Mouse (Mus musculus) lung, postnatal 36 days (tissue): ENCODE data around the gene Ccdc167.
"Not testable (repeated sequence)": the region's sequence is repeated elsewhere in the genome, so short reads cannot be mapped to it uniquely, and the experiment has no call there.

Source experiments
- DNase-seq: peaks from one replicate; pipeline ENCODE4 v3.0.0; 2022; ENCODE audit warnings: mixed read lengths

Gene Ccdc167

DNA sequence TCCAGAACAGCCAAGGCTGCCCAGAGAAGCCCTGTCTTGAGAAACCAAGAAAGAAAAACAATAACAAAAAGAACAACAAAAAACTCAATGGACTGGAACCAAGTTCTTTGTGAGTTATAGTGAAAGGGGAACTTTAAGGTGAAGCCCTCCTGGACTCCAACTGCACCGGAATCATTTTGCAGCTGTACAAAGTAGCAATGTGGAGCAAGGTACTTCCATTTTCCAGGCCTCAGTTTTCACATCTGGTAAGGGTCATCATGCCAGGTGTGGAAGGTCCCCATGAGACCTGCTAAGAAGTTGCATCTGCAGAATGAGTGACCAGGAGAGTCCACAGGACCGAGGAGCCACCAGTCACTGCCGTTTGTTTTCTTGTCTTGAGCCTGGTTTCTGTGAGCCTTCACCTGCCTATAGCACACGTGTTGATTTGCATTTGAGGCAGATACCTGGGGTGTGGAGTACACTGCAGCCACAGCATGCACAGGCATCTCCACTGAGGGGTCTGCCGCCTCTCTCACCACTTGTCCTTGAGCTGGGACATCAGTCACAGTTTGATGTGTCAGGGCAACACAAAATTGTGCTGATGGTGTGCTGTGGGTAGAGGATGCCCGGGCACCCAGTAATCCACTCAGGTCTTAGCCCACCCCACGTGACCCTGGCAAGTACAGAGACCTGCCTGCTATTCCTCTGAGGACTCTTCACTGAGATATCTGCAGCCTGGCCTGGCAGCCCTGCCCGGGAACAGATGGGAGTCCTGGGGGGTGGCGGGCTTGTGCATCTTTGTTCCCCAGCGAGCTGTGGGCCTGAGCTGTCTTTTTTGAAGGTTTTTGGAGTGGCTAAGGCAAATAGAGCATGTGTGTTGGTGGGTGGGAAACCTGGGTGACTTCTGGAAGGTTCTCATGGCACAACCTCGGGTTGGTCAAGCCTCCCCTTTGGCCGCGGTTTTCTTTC, 3.1 kb upstream of the Ccdc167 start:
- no peak for DNase-seq

DNA sequence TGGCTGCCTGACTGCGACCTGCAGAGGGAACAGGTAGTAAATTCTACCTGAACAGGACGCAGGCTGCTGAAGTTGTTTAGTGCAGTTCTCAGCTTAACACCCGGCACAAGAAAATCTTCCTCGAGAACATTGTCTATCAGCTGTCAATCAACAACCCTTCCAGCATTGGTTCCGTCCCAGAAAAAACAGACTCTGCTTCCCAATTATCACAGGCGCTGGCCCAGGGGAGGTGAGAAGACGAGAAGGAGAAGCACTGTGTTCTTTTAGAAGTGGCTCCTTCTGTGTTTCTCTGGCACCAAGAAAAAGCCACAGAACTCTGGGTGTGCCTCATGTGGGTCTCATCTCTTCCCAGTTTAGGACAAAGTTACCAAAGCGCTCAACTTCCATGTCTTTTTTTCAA, 1.8 kb upstream of the Ccdc167 start:
- DNase-seq, result no peak

- not testable (repeated sequence) for DNase-seq
These were observed 3.1 kb downstream of the Ccdc167 start for GRCm38 (mm10) chr17:29713734-29714133.

GRCm38 (mm10) chr17:29712565-29712964, 4.3 kb downstream of the Ccdc167 start:
- no peak for DNase-seq

DNA sequence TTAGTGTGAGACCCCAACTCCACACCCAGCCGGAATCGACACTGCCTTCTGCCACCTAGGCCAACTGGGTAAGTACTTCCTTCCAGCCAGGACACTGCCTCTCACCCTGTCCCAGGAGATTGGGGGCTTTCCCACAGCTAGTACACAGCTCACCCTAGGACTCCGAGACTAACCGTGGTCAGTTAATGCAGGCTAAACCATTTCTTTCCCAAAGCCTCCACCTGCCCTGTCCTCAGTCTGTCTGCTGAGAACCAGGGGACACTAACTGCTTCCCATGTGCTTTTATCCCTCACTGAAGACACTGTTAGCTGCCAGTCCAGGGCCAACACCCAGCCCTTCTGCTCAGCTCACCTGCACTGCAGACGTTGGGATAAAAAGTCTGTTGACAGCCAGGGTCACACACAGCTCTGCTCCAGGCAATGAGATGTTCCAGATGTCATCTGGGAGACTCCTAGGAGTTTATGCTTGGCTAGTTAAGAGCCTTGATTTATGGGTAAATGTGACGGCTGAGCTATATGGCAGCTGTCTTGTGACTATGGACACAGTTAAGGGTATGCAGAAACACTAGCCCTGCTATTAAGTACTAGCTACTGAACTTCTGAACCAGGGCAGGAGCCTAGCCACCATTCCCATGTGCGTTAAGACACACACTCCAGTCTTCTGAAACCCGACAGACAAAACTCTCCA, 5.0 kb downstream of the Ccdc167 start:
- DNase-seq, result no peak

DNA sequence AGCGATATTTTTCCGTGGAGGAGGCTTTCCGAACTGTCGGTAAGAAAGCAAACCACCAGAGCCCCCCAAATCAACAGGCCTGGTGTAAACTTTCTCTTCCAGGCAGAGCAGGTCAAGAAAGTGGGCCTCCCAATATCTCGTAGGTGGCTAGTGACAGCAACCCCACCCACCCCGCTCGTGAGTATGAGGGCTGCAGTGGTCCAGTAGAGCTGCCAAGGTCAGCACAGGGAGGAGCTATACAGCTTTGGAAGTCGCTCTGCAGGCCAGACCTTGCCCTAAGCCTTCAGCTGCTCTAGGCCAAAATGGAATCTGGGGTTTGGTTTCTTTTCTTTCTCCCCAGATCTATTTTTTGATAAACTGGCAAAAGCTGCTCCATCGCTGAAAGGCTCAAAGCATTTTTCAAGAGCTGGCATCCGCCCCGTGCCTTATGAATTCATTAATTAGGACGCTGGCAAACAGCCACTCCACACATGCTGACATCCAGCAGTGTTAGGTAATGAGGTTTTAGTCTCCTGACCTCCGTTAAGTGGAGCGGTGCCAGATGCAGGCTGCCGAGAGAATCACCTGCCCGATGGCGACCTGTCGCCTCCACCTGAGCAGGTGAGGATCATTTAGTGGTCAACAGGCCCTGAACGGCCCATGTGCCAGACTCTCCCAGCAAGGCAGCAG, 5.6 kb downstream of the Ccdc167 start:
- peak; percentile 31 for DNase-seq

- no peak for DNase-seq
These were observed 6.2 kb downstream of the Ccdc167 start for GRCm38 (mm10) chr17:29710562-29711044.

GRCm38 (mm10) chr17:29708783-29709182, 8.1 kb downstream of the Ccdc167 start:
- DNase-seq, result no peak

- DNase-seq, result no peak
These were observed 9.8 kb downstream of the Ccdc167 start for GRCm38 (mm10) chr17:29706981-29707545.

DNA sequence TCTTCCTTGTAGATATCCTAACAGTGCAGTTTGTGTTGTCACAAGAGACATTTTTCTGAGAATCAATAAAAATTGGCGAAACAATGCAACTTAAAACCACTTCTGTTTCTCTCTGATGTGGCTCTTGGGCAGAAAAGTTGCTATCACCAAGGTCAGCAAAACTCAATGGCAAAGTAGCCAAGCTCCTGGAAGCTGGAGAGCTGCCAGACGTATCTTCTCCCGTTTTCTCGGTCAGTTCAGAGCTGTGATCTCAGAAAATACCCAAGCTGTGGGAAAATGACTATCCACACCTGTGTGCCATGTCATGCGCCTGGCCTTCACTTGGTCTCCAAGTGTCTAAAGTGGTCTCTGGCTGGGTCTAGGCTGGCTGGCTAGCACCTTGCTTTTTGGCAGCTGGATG, 11.0 kb downstream of the Ccdc167 start:
- DNase-seq, result no peak

- DNase-seq, result peak; percentile 26
These were observed 12.1 kb downstream of the Ccdc167 start for GRCm38 (mm10) chr17:29704781-29705180.

DNA sequence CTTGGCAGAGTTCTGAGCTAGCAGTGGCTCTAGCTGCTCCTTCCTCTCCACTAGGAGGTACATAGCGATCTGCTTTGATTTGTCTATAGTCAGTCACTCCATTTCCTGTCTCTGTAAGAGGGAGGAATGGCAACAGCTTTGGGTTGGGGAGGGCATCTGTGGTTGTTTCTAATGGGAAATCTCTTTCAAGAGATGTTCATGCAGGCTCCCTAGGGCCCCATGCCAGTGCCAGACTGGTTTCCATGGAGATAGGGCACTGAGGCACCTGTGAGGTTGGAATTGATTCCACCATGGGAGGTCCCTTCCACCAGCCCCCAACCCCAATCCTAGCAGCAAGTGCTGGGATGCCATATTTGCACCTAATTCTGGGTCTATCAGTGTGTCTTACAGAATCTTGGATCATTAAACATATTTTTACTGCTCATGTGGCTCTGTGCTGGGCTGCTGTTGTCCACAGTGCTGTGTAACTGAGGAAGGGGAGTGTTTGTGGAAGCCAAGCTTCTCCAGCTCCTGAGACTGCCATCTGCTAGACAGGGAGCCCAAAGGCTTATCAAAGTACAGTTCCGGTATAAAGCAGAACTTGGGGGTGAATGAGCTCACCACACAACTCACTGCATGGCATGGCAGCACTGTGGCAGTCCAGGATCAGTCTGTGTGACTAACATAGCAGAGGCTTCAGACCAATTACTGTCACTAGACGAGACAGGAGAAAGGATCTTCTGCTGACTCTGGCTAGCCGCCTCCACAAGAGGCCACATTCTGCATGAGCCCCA, 13.7 kb downstream of the Ccdc167 start:
- DNase-seq, result no peak

DNA sequence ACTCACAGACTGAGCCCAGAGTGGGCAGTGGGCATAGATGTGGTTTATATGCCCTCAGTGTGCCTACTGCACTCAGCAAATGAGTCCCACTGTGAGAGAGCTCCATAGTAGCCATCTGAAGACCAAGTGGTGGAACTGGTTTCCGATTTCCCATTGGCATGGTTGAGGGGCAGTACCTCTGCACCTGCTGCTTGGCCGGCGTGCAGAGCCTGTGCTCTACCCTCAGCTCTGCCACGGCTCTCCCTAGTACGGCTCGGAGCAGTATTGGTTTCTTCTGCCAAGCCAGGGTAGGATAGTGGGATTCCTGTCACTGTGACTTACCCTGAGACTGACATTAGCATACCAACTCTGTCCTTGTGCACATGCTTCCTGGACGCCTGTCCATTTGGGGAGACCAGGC, 16.3 kb downstream of the Ccdc167 start:
- DNase-seq, result no peak

DNA sequence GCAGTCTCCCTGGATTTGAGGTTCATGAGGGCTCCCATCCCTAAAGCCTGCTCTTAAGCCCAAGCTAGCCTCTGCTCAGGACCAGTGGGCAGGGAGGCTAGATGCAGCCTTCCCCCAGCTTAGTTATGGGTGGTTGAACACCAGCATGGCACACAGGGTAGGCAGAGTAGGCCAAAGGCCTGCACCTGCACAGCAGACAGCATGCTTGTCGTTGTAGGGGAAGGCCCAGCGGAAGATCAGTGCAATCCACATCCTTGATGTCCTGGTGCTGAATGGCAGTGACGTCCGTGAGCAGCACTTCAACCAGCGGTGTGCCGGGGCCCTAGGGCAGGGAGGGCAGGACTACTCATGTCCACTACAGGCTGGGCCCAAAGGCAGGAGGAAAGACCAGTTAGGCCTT, 18.4 kb downstream of the Ccdc167 start:
- DNase-seq, result no peak

- DNase-seq, result no peak
These were observed 19.9 kb downstream of the Ccdc167 start for GRCm38 (mm10) chr17:29696940-29697339.

DNA sequence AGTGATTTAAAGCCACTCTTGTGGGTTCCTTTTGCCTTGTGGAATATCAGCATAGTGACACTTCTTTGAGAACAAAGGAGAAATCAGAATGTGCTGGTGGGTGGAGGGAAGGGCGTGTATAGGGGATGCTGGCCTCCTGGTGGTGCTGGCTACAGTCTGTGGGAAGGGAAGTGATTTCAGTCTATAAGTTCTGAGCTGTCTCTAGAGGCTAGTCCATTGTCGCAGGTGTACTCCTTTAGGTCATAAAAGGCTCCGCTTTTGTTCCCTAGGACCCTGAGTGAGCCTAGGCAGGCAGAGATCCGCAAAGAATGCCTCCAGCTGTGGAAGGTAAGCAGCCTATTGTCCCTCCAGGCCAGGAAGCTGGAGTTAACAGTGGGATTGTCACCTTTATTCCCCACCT, 22.3 kb downstream of the Ccdc167 start:
- no peak for DNase-seq

GRCm38 (mm10) chr17:29693571-29693970, 23.3 kb downstream of the Ccdc167 start:
- DNase-seq, result no peak

- DNase-seq, result no peak
These were observed 24.0 kb downstream of the Ccdc167 start for GRCm38 (mm10) chr17:29692827-29693226.

- no peak for DNase-seq
These were observed 26.6 kb downstream of the Ccdc167 start for GRCm38 (mm10) chr17:29690257-29690656.

DNA sequence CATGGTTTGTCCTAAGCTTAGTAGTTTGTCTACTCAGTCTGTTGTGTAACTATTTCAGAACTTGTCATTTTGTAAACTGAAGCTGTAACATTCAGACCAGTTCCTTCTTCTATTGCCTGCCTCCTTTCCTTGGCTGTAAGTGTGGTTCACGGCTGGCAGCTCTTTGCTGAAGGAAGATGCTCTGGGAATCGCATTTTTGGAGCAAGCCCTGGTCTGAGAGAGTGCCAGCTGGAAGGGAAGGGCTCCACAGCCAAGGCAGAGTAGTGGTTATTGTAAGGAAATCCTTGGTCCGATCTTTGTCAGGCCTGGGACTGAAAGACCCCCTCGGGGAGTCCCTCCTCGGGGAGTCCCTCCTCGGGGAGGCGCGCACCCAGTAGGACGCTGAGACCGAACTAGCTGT, 28.2 kb downstream of the Ccdc167 start:
- DNase-seq, result no peak

DNA sequence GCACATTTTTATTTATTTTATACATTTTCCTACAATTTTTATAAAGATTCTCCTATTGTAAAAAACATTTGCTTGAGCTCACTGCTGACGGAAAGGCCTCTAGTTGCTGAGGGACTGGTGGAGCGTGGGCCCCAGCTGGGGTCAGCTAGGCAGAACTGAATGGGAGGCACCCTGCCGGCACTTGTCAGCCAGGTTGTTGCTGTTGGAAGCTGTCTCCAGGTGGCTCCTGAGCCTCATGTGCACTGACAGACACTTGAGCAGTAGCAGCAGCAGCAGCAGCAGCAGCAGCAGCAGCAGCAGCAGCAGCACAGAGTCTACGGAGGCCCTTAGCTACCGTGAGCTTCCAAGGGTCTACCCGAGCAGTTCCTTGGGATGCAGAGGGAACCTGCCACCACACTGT, 29.5 kb downstream of the Ccdc167 start:
- DNase-seq, result no peak

DNA sequence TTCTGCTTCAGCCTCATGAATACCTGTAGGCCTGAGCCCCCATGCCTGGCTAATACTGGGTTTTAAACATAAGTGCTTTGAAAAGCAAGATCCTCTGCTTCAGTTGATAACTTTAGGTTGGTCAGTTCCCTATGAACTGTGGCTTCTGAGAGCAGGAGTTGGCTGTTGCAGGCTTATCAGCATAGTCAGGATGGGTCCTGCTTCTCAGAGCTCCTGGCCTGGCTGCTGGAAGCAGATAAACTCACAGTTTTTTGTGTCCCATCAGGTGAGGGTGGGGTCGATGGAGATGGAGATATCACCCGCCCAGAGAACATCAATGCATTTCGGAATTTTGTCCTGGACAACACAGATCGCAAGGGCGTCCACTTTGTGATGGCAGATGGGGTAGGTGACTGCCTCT, 30.1 kb downstream of the Ccdc167 start:
- DNase-seq, result no peak
